Mouse (Mus musculus): Measurements from ENCODE around the gene Ermp1.
"Not testable (repeated sequence)": the region's sequence is repeated elsewhere in the genome, so short reads cannot be mapped to it uniquely, and the experiment has no call there.

The Ermp1 gene

GRCm38 (mm10) chr19:29596985-29597384, 51.2 kb downstream of the Ermp1 start:
- DNase-seq (ENCODE audit: low spot score): no peak

DNA sequence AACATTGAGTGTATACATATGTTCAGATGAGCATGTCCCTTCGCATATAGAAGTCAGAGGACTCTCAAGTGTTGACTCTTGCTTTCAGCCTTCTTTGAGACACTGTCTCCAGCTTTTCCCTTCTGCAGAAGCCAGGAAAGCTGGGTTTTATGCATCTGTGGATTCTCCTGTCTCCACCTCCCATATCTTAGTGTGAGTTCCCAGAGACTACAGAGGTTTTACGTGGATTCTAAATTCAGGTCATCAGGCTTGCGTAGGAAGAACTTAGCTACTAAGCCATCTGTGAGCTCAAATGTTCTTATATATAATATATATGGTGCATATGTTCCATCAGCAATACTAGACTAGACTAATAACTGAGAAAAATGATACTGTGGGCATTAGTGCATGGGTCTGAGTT, 51.9 kb downstream of the Ermp1 start:
- no peak for DNase-seq (ENCODE audit: low spot score)

GRCm38 (mm10) chr19:29593783-29594182, 54.4 kb downstream of the Ermp1 start:
- not testable (repeated sequence) for DNase-seq (ENCODE audit: low spot score)

- DNase-seq (ENCODE audit: low spot score): no peak
Measured at GRCm38 (mm10) chr19:29583734-29584133, 64.5 kb downstream of the Ermp1 start.

DNA sequence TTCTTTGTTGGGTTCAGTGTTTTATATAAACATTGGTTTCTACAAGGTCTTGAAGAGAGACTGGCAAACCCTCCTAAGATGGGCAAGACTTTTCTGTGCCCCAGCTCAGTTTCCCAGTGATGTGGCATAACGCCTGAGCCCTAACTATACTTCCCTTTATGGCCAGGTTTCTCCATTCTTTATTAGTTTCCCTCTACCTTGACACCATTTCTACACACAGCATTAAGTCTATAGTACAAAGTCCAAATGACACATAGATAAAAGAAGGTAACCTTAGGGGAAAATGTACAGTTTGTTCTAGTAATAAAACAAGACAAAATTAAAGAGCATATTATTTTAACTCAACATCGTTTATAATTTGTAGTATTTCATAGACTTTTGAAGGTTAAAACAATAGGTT, 65.8 kb downstream of the Ermp1 start:
- DNase-seq (ENCODE audit: low spot score): no peak

DNA sequence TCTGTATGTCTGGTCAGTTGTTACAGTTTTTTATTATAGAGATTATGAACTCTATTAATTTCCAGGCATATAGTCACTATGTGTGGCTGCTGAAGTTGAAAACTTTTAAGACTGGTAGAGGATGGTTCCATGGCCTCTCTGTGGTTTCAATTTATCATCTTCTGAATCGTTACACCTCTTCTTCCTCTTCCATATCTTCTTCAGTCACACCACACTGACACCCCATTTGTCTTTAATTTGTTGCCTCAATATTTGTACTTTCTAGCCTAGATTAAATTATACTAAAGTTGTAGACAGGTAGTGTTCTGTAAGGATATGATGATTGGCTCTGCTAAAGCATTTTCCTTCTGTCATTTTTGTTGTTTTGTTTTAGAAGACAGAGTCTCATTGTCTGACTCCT, 81.7 kb downstream of the Ermp1 start:
- no peak for DNase-seq (ENCODE audit: low spot score)

DNA sequence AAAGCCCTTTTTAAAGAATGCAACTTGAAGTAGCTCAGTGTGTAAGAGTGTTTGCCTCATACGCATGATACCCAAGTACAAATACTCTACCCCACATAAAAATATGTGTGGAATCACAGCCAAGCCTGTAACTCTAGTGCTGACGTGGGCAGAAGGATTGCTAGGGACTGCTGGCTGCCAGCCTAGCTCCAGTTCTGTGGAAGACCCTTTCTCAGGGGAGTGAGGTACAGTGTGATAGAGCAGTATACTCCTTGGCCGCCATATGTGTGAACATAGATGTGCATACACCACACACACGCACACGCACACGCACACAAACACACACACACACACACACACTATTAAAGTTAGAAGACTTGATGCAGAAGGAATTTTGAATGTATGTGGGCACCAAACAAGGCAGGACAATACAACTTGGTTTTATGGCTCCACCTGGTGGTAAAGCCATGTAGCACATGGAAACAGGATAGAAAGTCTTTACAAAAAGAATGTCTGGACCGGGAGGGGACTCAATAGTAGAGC, 84.9 kb downstream of the Ermp1 start:
- peak; percentile 49 for DNase-seq (ENCODE audit: low spot score)

- DNase-seq (ENCODE audit: low spot score): no peak
Measured at GRCm38 (mm10) chr19:29562603-29563002, 85.6 kb downstream of the Ermp1 start.

DNA sequence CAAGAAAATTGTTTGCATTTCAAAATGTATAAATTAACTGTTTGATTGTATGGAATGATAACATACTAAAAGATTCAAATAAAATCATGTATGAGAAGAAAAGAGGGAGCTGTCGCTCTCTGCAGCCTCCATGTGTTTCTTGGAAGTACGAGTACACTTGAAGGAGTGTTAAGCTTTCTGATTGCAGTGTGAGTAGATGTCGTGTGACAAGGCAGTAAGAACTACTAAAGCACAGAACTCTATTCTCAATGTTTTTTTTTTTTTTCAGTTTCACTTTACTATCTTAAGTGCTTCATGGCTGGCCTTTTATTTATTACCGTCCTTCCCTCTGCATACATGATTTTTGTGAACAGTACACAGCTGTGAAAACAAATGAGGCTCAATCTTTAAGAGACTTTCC, 86.0 kb downstream of the Ermp1 start:
- DNase-seq (ENCODE audit: low spot score): no peak

Data from layer of hippocampus, adult 9-10 months (tissue).